Mouse (Mus musculus) E14TG2a.4 (cell line): ENCODE results near the gene Nxph4.

Source experiments
- H3K27me3 ChIP-seq: 2 replicates; pipeline ENCODE4 v1.6.1; 2014; ENCODE audit warnings: low read length, control low read depth; ENCODE audit not compliant: insufficient read depth
- H3K36me3 ChIP-seq: 2 replicates; pipeline ENCODE4 v1.6.1; 2014; ENCODE audit warnings: low read length, control low read depth; ENCODE audit not compliant: insufficient read depth
- H3K4me1 ChIP-seq: replicated peaks from 2 replicates; pipeline ENCODE4 v1.6.1; 2014; ENCODE audit warnings: low read depth, low read length, control low read depth
- H3K4me3 ChIP-seq: replicated peaks from 2 replicates; pipeline ENCODE4 v1.5.1; 2014; ENCODE audit warnings: mild to moderate bottlenecking, low read length
- H3K9me3 ChIP-seq: 2 replicates; pipeline ENCODE4 v1.6.1; 2014; ENCODE audit warnings: low read length, control low read depth
- CTCF ChIP-seq: conservative IDR thresholded peaks from 2 replicates; pipeline ENCODE4 v1.5.1; 2014; ENCODE audit warnings: low read length
- NANOG ChIP-seq: IDR thresholded peaks from 2 replicates; pipeline ENCODE4 v1.6.1; 2014; ENCODE audit warnings: borderline replicate concordance, low read length, mixed read lengths
- POU5F1 ChIP-seq: IDR thresholded peaks from 2 replicates; pipeline ENCODE4 v1.6.1; 2014; ENCODE audit warnings: low read length, borderline replicate concordance

The Nxph4 gene

GRCm38 (mm10) chr10:127514764-127515163 is 19.6 kb downstream of the Nxph4 start, which contains the start of gene Ndufa4l2:
Gene Ndufa4l2, plus strand, starts transcription at chr10:127514967.
- H3K36me3 ChIP-seq = peaks cover 40% of the 10 kb centered on the region
- H3K9me3 ChIP-seq = no peaks in the 10 kb centered on the region
- peak within 1 kb of the TSS; percentile 72 for H3K4me3 ChIP-seq
- TF ChIP-seq POU5F1 (no peak), NANOG (no peak), CTCF (no peak)
- H3K27me3 ChIP-seq = peaks cover 75% of the 10 kb centered on the region
- H3K4me1 ChIP-seq = peaks cover 98% of the 10 kb centered on the region

GRCm38 (mm10) chr10:127514111-127514698 is 20.2 kb downstream of the Nxph4 start:
- TF ChIP-seq CTCF (no peak), POU5F1 (no peak), NANOG (no peak)
- Histone ChIP-seq H3K36me3 (peaks cover 36% of the 10 kb centered on the region), H3K4me3 (peak overlapping the region; percentile 72)

GRCm38 (mm10) chr10:127513501-127514091 is 20.8 kb downstream of the Nxph4 start:
- Histone ChIP-seq H3K9me3 (no peaks in the 10 kb centered on the region), H3K27me3 (peaks cover 79% of the 10 kb centered on the region), H3K36me3 (peaks cover 30% of the 10 kb centered on the region), H3K4me1 (peaks cover 94% of the 10 kb centered on the region), H3K4me3 (peak overlapping the region; percentile 72)
- TF ChIP-seq CTCF (no peak), NANOG (no peak), POU5F1 (no peak)

More at GRCm38 (mm10) chr10:127514111-127514698, 20.2 kb downstream of the Nxph4 start:
- Histone ChIP-seq H3K4me1 (peaks cover 98% of the 10 kb centered on the region), H3K9me3 (no peaks in the 10 kb centered on the region), H3K27me3 (peaks cover 79% of the 10 kb centered on the region)

GRCm38 (mm10) chr10:127512813-127513212 is 21.5 kb downstream of the Nxph4 start:
- TF ChIP-seq POU5F1 = no peak
- no peak for TF ChIP-seq NANOG
- peak; percentile 97 for TF ChIP-seq CTCF
- H3K4me1 ChIP-seq = peaks cover 93% of the 10 kb centered on the region
- H3K9me3 ChIP-seq = peaks cover under 1% of the 10 kb centered on the region; the same call in 1 of the 2 replicates
- H3K27me3 ChIP-seq = peaks cover 81% of the 10 kb centered on the region
- H3K4me3 ChIP-seq = peak overlapping the region; percentile 79
- peaks cover 22% of the 10 kb centered on the region for H3K36me3 ChIP-seq

GRCm38 (mm10) chr10:127512307-127512666 is 22.1 kb downstream of the Nxph4 start:
- peaks cover 17% of the 10 kb centered on the region for H3K36me3 ChIP-seq
- peaks cover 93% of the 10 kb centered on the region for H3K4me1 ChIP-seq
- peaks cover 83% of the 10 kb centered on the region for H3K27me3 ChIP-seq
- H3K9me3 ChIP-seq = peaks cover 5% of the 10 kb centered on the region
- TF ChIP-seq POU5F1 (no peak), NANOG (no peak), CTCF (no peak)
- H3K4me3 ChIP-seq = peak overlapping the region; percentile 79

- H3K36me3 ChIP-seq = peaks cover 12% of the 10 kb centered on the region
- peaks cover 91% of the 10 kb centered on the region for H3K4me1 ChIP-seq
- peak overlapping the region; percentile 79 for H3K4me3 ChIP-seq
- TF ChIP-seq CTCF (no peak; the same call in 1 of the 2 replicates), NANOG (no peak), POU5F1 (no peak)
- peaks cover 6% of the 10 kb centered on the region for H3K9me3 ChIP-seq
- H3K27me3 ChIP-seq = peaks cover 85% of the 10 kb centered on the region
Observed at GRCm38 (mm10) chr10:127511634-127512306, 22.6 kb downstream of the Nxph4 start.

- Histone ChIP-seq H3K36me3 (peaks cover 5% of the 10 kb centered on the region), H3K27me3 (peaks cover 83% of the 10 kb centered on the region), H3K4me3 (peak overlapping the region; percentile 79), H3K4me1 (peaks cover 84% of the 10 kb centered on the region), H3K9me3 (peaks cover 6% of the 10 kb centered on the region)
- TF ChIP-seq CTCF (no peak), NANOG (no peak), POU5F1 (no peak)
Observed at GRCm38 (mm10) chr10:127510895-127511617, 23.3 kb downstream of the Nxph4 start.
